Mouse (Mus musculus): Measurements from ENCODE around the gene Mgat4b.
"Not testable (repeated sequence)": the region's sequence is repeated elsewhere in the genome, so short reads cannot be mapped to it uniquely, and the experiment has no call there.

Gene Mgat4b

GRCm38 (mm10) chr11:50210505-50211151 is at the start of gene Mgat4b, which contains the start of gene Sqstm1:
Gene Mgat4b, plus strand, starts transcription at chr11:50210890.
Gene Sqstm1, minus strand, starts transcription at chr11:50210827.
- peak; percentile 89 for DNase-seq (ENCODE audit: low read depth)

GRCm38 (mm10) chr11:50161578-50162304 is 48.9 kb upstream of the Mgat4b start:
- DNase-seq (ENCODE audit: low read depth) = peak; percentile 83

GRCm38 (mm10) chr11:50162338-50163050 is 48.2 kb upstream of the Mgat4b start:
- peak; percentile 20 for DNase-seq (ENCODE audit: low read depth)

GRCm38 (mm10) chr11:50168352-50168751 is 42.3 kb upstream of the Mgat4b start:
- DNase-seq (ENCODE audit: low read depth) = no peak

- not testable (repeated sequence) for DNase-seq (ENCODE audit: low read depth)
Measured at GRCm38 (mm10) chr11:50174111-50174729, 36.5 kb upstream of the Mgat4b start, which contains the start of gene Mrnip. Gene Mrnip, plus strand, starts transcription at chr11:50174444.

GRCm38 (mm10) chr11:50174730-50175187 is 35.9 kb upstream of the Mgat4b start:
- peak; percentile 98 for DNase-seq (ENCODE audit: low read depth)

- no peak for DNase-seq (ENCODE audit: low read depth)
Measured at GRCm38 (mm10) chr11:50176351-50176750, 34.3 kb upstream of the Mgat4b start.

GRCm38 (mm10) chr11:50177111-50177510 is 33.6 kb upstream of the Mgat4b start:
- DNase-seq (ENCODE audit: low read depth) = no peak

- DNase-seq (ENCODE audit: low read depth) = no peak
Measured at GRCm38 (mm10) chr11:50178532-50179488, 31.9 kb upstream of the Mgat4b start.

- DNase-seq (ENCODE audit: low read depth) = no peak
Measured at GRCm38 (mm10) chr11:50180478-50181231, 30.0 kb upstream of the Mgat4b start.

GRCm38 (mm10) chr11:50182702-50183101 is 28.0 kb upstream of the Mgat4b start:
- no peak for DNase-seq (ENCODE audit: low read depth)

- DNase-seq (ENCODE audit: low read depth) = no peak
Measured at GRCm38 (mm10) chr11:50184788-50185187, 25.9 kb upstream of the Mgat4b start.

GRCm38 (mm10) chr11:50188682-50189081 is 22.0 kb upstream of the Mgat4b start:
- no peak for DNase-seq (ENCODE audit: low read depth)

- no peak for DNase-seq (ENCODE audit: low read depth)
Measured at GRCm38 (mm10) chr11:50190362-50190761, 20.3 kb upstream of the Mgat4b start.

GRCm38 (mm10) chr11:50192278-50192677 is 18.4 kb upstream of the Mgat4b start:
- no peak for DNase-seq (ENCODE audit: low read depth)

- no peak for DNase-seq (ENCODE audit: low read depth)
Measured at GRCm38 (mm10) chr11:50194070-50194469, 16.6 kb upstream of the Mgat4b start.

- no peak for DNase-seq (ENCODE audit: low read depth)
Measured at GRCm38 (mm10) chr11:50194793-50195192, 15.9 kb upstream of the Mgat4b start.

- no peak for DNase-seq (ENCODE audit: low read depth)
Measured at GRCm38 (mm10) chr11:50197500-50197899, 13.2 kb upstream of the Mgat4b start.

- no peak for DNase-seq (ENCODE audit: low read depth)
Measured at GRCm38 (mm10) chr11:50198219-50198846, 12.4 kb upstream of the Mgat4b start.

GRCm38 (mm10) chr11:50198916-50199315 is 11.8 kb upstream of the Mgat4b start:
- no peak for DNase-seq (ENCODE audit: low read depth)
